Mouse (Mus musculus) stomach, postnatal 0 days (tissue): ENCODE measurements around the gene Stk38l. TPM values are rescaled to one million over a fixed set of nuclear protein-coding genes. Genes with fewer than 3 reads are reported as not detected.
"Not testable (repeated sequence)": the region's sequence is repeated elsewhere in the genome, so short reads cannot be mapped to it uniquely, and the experiment has no call there.

Source experiments
- ATAC-seq: fragments of 200-750 bp; cut with Nextera tagmentation; 2 replicates; pipeline ENCODE4 v1.8.0; 2017; ENCODE audit not compliant: low FRiP score, low TSS enrichment
- DNase-seq: peaks from one replicate; pipeline ENCODE4 v3.0.0-alpha.2; 2016; ENCODE audit warnings: low spot score
- H3K27ac ChIP-seq: fragments of 300-500 bp; sonication (generic); replicated peaks from 2 replicates; pipeline ENCODE4 v1.5.1; 2014; ENCODE audit warnings: mild to moderate bottlenecking, control low read depth
- H3K27me3 ChIP-seq: fragments of 300-500 bp; sonication (generic); 2 replicates; pipeline ENCODE4 v1.6.1; 2014; ENCODE audit warnings: low read length; ENCODE audit not compliant: control insufficient read depth, insufficient read depth
- H3K36me3 ChIP-seq: fragments of 300-500 bp; sonication (generic); 2 replicates; pipeline ENCODE4 v1.6.1; 2014; ENCODE audit warnings: low read length, mixed read lengths; ENCODE audit not compliant: control insufficient read depth, insufficient read depth
- H3K4me1 ChIP-seq: fragments of 300-500 bp; sonication (generic); replicated peaks from 2 replicates; pipeline ENCODE4 v1.6.1; 2014; ENCODE audit warnings: antibody characterized with exemption; ENCODE audit not compliant: control insufficient read depth, insufficient read depth
- H3K4me2 ChIP-seq: fragments of 300-500 bp; sonication (generic); replicated peaks from 2 replicates; pipeline ENCODE4 v1.6.1; 2014; ENCODE audit warnings: low read depth, mild to moderate bottlenecking, control low read depth, moderate library complexity
- H3K4me3 ChIP-seq: fragments of 300-500 bp; sonication (generic); 2 replicates; pipeline ENCODE4 v1.5.1; 2014; ENCODE audit warnings: low read depth, low read length, control low read depth
- H3K9ac ChIP-seq: fragments of 300-500 bp; sonication (generic); 2 replicates; pipeline ENCODE4 v1.6.1; 2014; ENCODE audit warnings: mild to moderate bottlenecking, low read length, control low read depth, mixed read lengths
- H3K9me3 ChIP-seq: fragments of 300-500 bp; sonication (generic); 2 replicates; pipeline ENCODE4 v1.6.1; 2016; ENCODE audit warnings: low read length; ENCODE audit not compliant: control insufficient read depth
- CTCF ChIP-seq: IDR thresholded peaks from 2 replicates; pipeline ENCODE4 v1.5.1; 2016; ENCODE audit warnings: antibody characterized with exemption, low read depth, mild to moderate bottlenecking, moderate library complexity
- EP300 ChIP-seq: optimal IDR thresholded peaks from 2 replicates; pipeline ENCODE3; 2016; ENCODE audit warnings: antibody characterized with exemption
- WGBS: fragments of 180-500 bp; shearing (Covaris S2); extraction: QIAGEN DNeasy Blood & Tissue Kit; methylation state at CpG from one replicate; pipeline ENCODE4 v1.1.7; 2014; 5-methylcytosine and 5-hydroxymethylcytosine counted together
- polyA plus RNA-seq: library from polyadenylated mRNA; unstranded; fragments of >200 nt; fragmentation: Nextera tagmentation; extraction: Ambion mirVana; gene quantifications from 2 replicates; pipeline ENCODE4 v1.2.1, GENCODE M21; 2015

The Stk38l gene
- polyA plus RNA-seq, 1 experiment from 2014 or later: 16.9 TPM

- Histone ChIP-seq H3K27ac (no peak overlapping the region), H3K4me3 (no peak overlapping the region), H3K27me3 (no peaks in the 10 kb centered on the region), H3K9ac (no peak overlapping the region), H3K9me3 (no peaks in the 10 kb centered on the region), H3K4me2 (no peak overlapping the region), H3K36me3 (peaks cover 6% of the 10 kb centered on the region), H3K4me1 (no peaks in the 10 kb centered on the region)
- ATAC-seq: no peak
- WGBS: 68% methylated on average over 4 of the region's 4 CpGs
- no peak for DNase-seq
- TF ChIP-seq CTCF: no peak
- TF ChIP-seq EP300: no peak
Measured at GRCm38 (mm10) chr6:146765270-146765669, 40.5 kb downstream of the Stk38l start.

- no peaks in the 10 kb centered on the region for H3K27me3 ChIP-seq
- H3K4me3 ChIP-seq: no peak overlapping the region
- no peak overlapping the region for H3K27ac ChIP-seq
- H3K4me1 ChIP-seq: no peaks in the 10 kb centered on the region
- 86% methylated on average over 10 of the region's 10 CpGs for WGBS
- DNase-seq (no peak), ATAC-seq (no peak)
- H3K4me2 ChIP-seq: no peak overlapping the region
- TF ChIP-seq EP300: no peak
- TF ChIP-seq CTCF: no peak
- H3K9me3 ChIP-seq: no peaks in the 10 kb centered on the region
- peaks cover 6% of the 10 kb centered on the region for H3K36me3 ChIP-seq
- H3K9ac ChIP-seq: no peak overlapping the region
Measured at GRCm38 (mm10) chr6:146768813-146769404, 44.1 kb downstream of the Stk38l start.

GRCm38 (mm10) chr6:146770005-146770745, 45.4 kb downstream of the Stk38l start:
- no peaks in the 10 kb centered on the region for H3K27me3 ChIP-seq
- ATAC-seq (peak; percentile 59; the same call in 1 of the 2 replicates), DNase-seq (no peak)
- no peak overlapping the region for H3K9ac ChIP-seq
- H3K4me1 ChIP-seq: no peaks in the 10 kb centered on the region
- TF ChIP-seq EP300: no peak
- TF ChIP-seq CTCF: no peak
- no peak overlapping the region for H3K27ac ChIP-seq
- peaks cover 11% of the 10 kb centered on the region for H3K36me3 ChIP-seq
- WGBS: 58% methylated on average over 6 of the region's 6 CpGs
- no peaks in the 10 kb centered on the region for H3K9me3 ChIP-seq
- no peak overlapping the region for H3K4me2 ChIP-seq
- no peak overlapping the region for H3K4me3 ChIP-seq

DNA sequence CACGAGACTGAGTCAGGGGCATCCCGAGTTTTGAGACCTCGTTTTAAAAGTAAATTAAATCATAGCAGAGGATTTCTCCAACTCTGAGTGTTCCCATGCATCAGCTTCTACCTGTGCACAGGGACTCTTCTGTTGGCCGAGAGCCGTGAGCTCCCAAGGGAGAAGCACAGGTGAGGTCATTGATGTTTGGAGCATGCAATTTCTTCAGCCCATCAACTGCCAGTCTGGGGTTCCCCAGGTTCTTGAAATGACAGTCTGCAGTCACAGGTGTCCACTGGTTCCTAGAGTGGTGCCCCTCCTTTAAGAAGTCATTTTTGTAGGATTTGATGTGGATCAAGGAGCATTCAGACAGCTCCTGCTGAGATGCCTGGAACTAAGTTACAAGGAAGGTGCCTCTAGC, 46.0 kb downstream of the Stk38l start:
- TF ChIP-seq EP300: no peak
- no peak for TF ChIP-seq CTCF
- Histone ChIP-seq H3K9me3 (no peaks in the 10 kb centered on the region), H3K27ac (no peak overlapping the region), H3K36me3 (peaks cover 11% of the 10 kb centered on the region), H3K4me2 (no peak overlapping the region), H3K4me1 (no peaks in the 10 kb centered on the region), H3K4me3 (no peak overlapping the region), H3K27me3 (no peaks in the 10 kb centered on the region), H3K9ac (no peak overlapping the region)
- ATAC-seq: no peak
- 85% methylated on average over 5 of the region's 5 CpGs for WGBS
- no peak for DNase-seq

DNA sequence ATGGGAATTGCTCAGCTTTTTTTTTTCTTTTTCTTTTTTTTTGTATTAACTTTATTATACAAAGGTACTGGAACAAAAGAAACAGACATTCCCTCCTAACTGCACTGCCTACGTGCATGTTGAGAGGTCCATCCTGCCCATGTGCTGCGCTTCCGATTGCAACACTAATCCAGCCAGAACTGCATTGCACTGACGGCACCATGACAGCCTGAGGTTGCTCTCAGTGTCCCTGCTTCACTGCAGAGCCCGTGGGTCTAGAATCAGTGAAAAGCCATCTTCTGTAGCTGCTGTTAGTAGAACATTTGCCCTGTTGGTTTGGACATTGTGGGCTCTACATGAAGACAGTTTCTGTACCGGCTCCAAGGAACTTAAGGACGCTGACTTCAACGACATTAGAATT, 51.1 kb downstream of the Stk38l start:
- not testable (repeated sequence) for DNase-seq, H3K4me3 ChIP-seq, H3K9me3 ChIP-seq, H3K27me3 ChIP-seq, H3K27ac ChIP-seq, H3K36me3 ChIP-seq, H3K4me2 ChIP-seq, ATAC-seq, H3K9ac ChIP-seq, H3K4me1 ChIP-seq
- 78% methylated on average over 7 of the region's 8 CpGs for WGBS
